Mouse (Mus musculus): ENCODE results near the gene Tnik. TPM values are rescaled to one million over a fixed set of nuclear protein-coding genes. Genes with fewer than 3 reads are reported as not detected.

Tnik gene
- total RNA-seq, 2 experiments from 2014 or later = 38.8 to 42.7 TPM

- intact Hi-C loops (cut with DNase I) = loop anchor here (5.0 kb wide), 2 partner anchors 38 to 107 kb away; partner anchors contain the start of gene Tnik
- peak overlapping the region; percentile 77 for H3K27ac ChIP-seq
- DNase-seq = peak; percentile 88
These were observed 106.7 kb downstream of the Tnik start for GRCm38 (mm10) chr3:28369698-28370097.

GRCm38 (mm10) chr3:28371583-28371982 lies 108.6 kb downstream of the Tnik start:
- H3K27ac ChIP-seq = peak overlapping the region; percentile 77
- no peak overlapping the region for H3K4me3 ChIP-seq
- no peak for TF ChIP-seq CTCF (IDR thresholded peaks at IDR 0.05)
- intact Hi-C loops (cut with DNase I) = loop anchor here (5.0 kb wide), 2 partner anchors 36 to 109 kb away; partner anchors contain the start of gene Tnik
- peak; percentile 68 for DNase-seq

More at GRCm38 (mm10) chr3:28369698-28370097, 106.7 kb downstream of the Tnik start:
- no peak for TF ChIP-seq CTCF (IDR thresholded peaks at IDR 0.05)
- no peak overlapping the region for H3K4me3 ChIP-seq

GRCm38 (mm10) chr3:28372459-28372858 lies 109.4 kb downstream of the Tnik start:
- no peak for TF ChIP-seq CTCF (IDR thresholded peaks at IDR 0.05)
- no peak overlapping the region for H3K4me3 ChIP-seq
- intact Hi-C loops (cut with DNase I) = loop anchor here (5.0 kb wide), 2 partner anchors 35 to 110 kb away; partner anchors contain the start of gene Tnik
- peak overlapping the region; percentile 67 for H3K27ac ChIP-seq
- DNase-seq = no peak

- no peak overlapping the region for H3K4me3 ChIP-seq
- intact Hi-C loops (cut with DNase I) = loop anchor here (5.0 kb wide), 2 partner anchors 32 to 113 kb away; partner anchors contain the start of gene Tnik
- peak overlapping the region; percentile 41 for H3K27ac ChIP-seq
- no peak for DNase-seq
- no peak for TF ChIP-seq CTCF (IDR thresholded peaks at IDR 0.05)
These were observed 111.9 kb downstream of the Tnik start for GRCm38 (mm10) chr3:28374738-28375510.

- no peak for DNase-seq
- intact Hi-C loops (cut with DNase I) = no loop called here
- TF ChIP-seq CTCF (IDR thresholded peaks at IDR 0.05) = no peak
- no peak overlapping the region for H3K4me3 ChIP-seq
- H3K27ac ChIP-seq = no peak overlapping the region
These were observed 117.2 kb downstream of the Tnik start for GRCm38 (mm10) chr3:28380224-28380623.

GRCm38 (mm10) chr3:28383526-28384126 lies 120.6 kb downstream of the Tnik start:
- TF ChIP-seq CTCF (IDR thresholded peaks at IDR 0.05) = no peak
- Histone ChIP-seq H3K4me3 (no peak overlapping the region), H3K27ac (no peak overlapping the region)
- DNase-seq = no peak
- intact Hi-C loops (cut with DNase I) = no loop called here

- no peak for DNase-seq
- Histone ChIP-seq H3K27ac (no peak overlapping the region), H3K4me3 (no peak overlapping the region)
- intact Hi-C loops (cut with DNase I) = no loop called here
- TF ChIP-seq CTCF (IDR thresholded peaks at IDR 0.05) = no peak
These were observed 122.4 kb downstream of the Tnik start for GRCm38 (mm10) chr3:28385199-28385975.

- peak; percentile 19; the same call in 1 of the 2 replicates for TF ChIP-seq CTCF (IDR thresholded peaks at IDR 0.05)
- no peak overlapping the region for H3K4me3 ChIP-seq
- no peak for DNase-seq
- no peak overlapping the region for H3K27ac ChIP-seq
- intact Hi-C loops (cut with DNase I) = no loop called here
These were observed 125.5 kb downstream of the Tnik start for GRCm38 (mm10) chr3:28388540-28388939.

GRCm38 (mm10) chr3:28390183-28390582 lies 127.2 kb downstream of the Tnik start:
- no peak for TF ChIP-seq CTCF (IDR thresholded peaks at IDR 0.05)
- intact Hi-C loops (cut with DNase I) = no loop called here

GRCm38 (mm10) chr3:28392542-28392941 lies 129.5 kb downstream of the Tnik start:
- no peak overlapping the region for H3K27ac ChIP-seq
- DNase-seq = no peak
- intact Hi-C loops (cut with DNase I) = no loop called here
- no peak overlapping the region for H3K4me3 ChIP-seq
- TF ChIP-seq CTCF (IDR thresholded peaks at IDR 0.05) = no peak

More at GRCm38 (mm10) chr3:28390183-28390582, 127.2 kb downstream of the Tnik start:
- Histone ChIP-seq H3K27ac (no peak overlapping the region), H3K4me3 (no peak overlapping the region)
- no peak for DNase-seq

GRCm38 (mm10) chr3:28398781-28399180 lies 135.8 kb downstream of the Tnik start:
- no peak for TF ChIP-seq CTCF (IDR thresholded peaks at IDR 0.05)
- Histone ChIP-seq H3K27ac (peak overlapping the region; percentile 90), H3K4me3 (no peak overlapping the region)
- no peak for DNase-seq
- intact Hi-C loops (cut with DNase I) = no loop called here

- Histone ChIP-seq H3K4me3 (peak overlapping the region; percentile 62), H3K27ac (peak overlapping the region; percentile 90)
- no peak for TF ChIP-seq CTCF (IDR thresholded peaks at IDR 0.05)
- intact Hi-C loops (cut with DNase I) = loop anchor here (5.0 kb wide), 1 partner anchor 88 kb away; no protein-coding TSS in a partner anchor
- peak; percentile 57 for DNase-seq
These were observed 136.7 kb downstream of the Tnik start for GRCm38 (mm10) chr3:28399593-28400216.
